In genomic region chr9:123928118-123928758, GRCm38 (mm10) we compare ENCODE assay signal across 8 mouse cellular contexts. TPM values are rescaled to one million over a fixed set of nuclear protein-coding genes. Genes with fewer than 3 reads are reported as not detected.
A peak's percentile ranks its signal among the peaks of the same experiment; 100 is the strongest.
DNase-seq lines count a peak whose midpoint lies in the region; ATAC-seq and TF ChIP-seq lines count a peak whose summit lies in the region.
"Had no signal": no experiment of that assay in that cellular context is flagged by ENCODE, and none has a peak within 500 bp of the region (broad histone marks: within the 10 kb centered on the region; RNA-seq: fewer than 3 reads in every experiment).

No protein-coding gene starts in this region.

- H3K4me2 ChIP-seq in kidney, embryonic 16.5 days (replicated peaks; ENCODE audit: low read depth, low read length) = no peak overlapping the region

- no peak overlapping the region for H3K27ac ChIP-seq in limb, embryonic 10.5 days
- H3K27ac ChIP-seq in small intestine, adult 2 months (ENCODE audit: insufficient read depth, low read depth, low read length) = peak overlapping the region; percentile 87
- H3K27ac ChIP-seq in kidney, embryonic 16.5 days (ENCODE audit: low read length) = no peak overlapping the region
- no peak overlapping the region for H3K27ac ChIP-seq in cerebellum, adult 2 months (ENCODE audit: insufficient read depth, low read length)

- DNase-seq in CD4-positive helper T cell, adult 2 months (ENCODE audit: low read depth, low spot score) = peak; percentile 86
- peak; percentile 94 for DNase-seq in G1E (ENCODE audit: low spot score)
- DNase-seq in limb, embryonic 10.5 days (ENCODE audit: low spot score) = peak; percentile 34
- DNase-seq in right cerebral cortex, postnatal 4 days = no peak
- no peak for DNase-seq in cerebellum, adult 2 months

- no peak overlapping the region for H3K9ac ChIP-seq in kidney, embryonic 16.5 days (replicated peaks; ENCODE audit: low read length)

- WGBS in limb, embryonic 10.5 days = 54% methylated on average over 12 of the region's 12 CpGs
- WGBS in small intestine, adult 2 months = 19% methylated on average over 12 of the region's 12 CpGs
- 69% methylated on average over 12 of the region's 12 CpGs for WGBS in kidney, embryonic 16.5 days
- 82% methylated on average over 12 of the region's 12 CpGs for WGBS in cerebellum, adult 2 months

- H3K4me1 ChIP-seq in G1E (ENCODE audit: insufficient read depth, low read depth, low read length) = peaks cover 70% of the 10 kb centered on the region
- H3K4me1 ChIP-seq in limb, embryonic 10.5 days = peaks cover 42% of the 10 kb centered on the region
- H3K4me1 ChIP-seq in small intestine, adult 2 months (ENCODE audit: control insufficient read depth, insufficient read depth, insufficient read length, low read length) = peaks cover 21% of the 10 kb centered on the region
- H3K4me1 ChIP-seq in kidney, embryonic 16.5 days (ENCODE audit: insufficient read depth, low read length) = no peaks in the 10 kb centered on the region
- no peaks in the 10 kb centered on the region for H3K4me1 ChIP-seq in cerebellum, adult 2 months (ENCODE audit: control insufficient read depth, insufficient read depth, low read length)

- H3K27me3 ChIP-seq in G1E (ENCODE audit: insufficient read depth, low read length) = no peaks in the 10 kb centered on the region
- peaks cover 11% of the 10 kb centered on the region for H3K27me3 ChIP-seq in limb, embryonic 10.5 days (ENCODE audit: low read depth, poor library complexity, severe bottlenecking)
- H3K27me3 ChIP-seq in small intestine, adult 2 months (ENCODE audit: control insufficient read depth, insufficient read depth, low read length) = no peaks in the 10 kb centered on the region
- no peaks in the 10 kb centered on the region for H3K27me3 ChIP-seq in kidney, embryonic 16.5 days (ENCODE audit: insufficient read depth, low read length)
- H3K27me3 ChIP-seq in cerebellum, adult 2 months (ENCODE audit: control insufficient read depth, insufficient read depth, low read length) = no peaks in the 10 kb centered on the region

- ATAC-seq in G1E (ENCODE audit: extremely low read depth, insufficient number of reproducible peaks, low FRiP score, poor library complexity, severe bottlenecking) = 0 out of 2 replicates have a peak, but pooled peaks have one; percentile 1
- ATAC-seq in kidney, embryonic 16.5 days (ENCODE audit: low FRiP score, low TSS enrichment) = no peak

- TF ChIP-seq POLR2A in small intestine, adult 2 months (IDR thresholded peaks at IDR 0.05; ENCODE audit: low read depth, low read length) = no peak
- TF ChIP-seq POLR2A in cerebellum, adult 2 months (IDR thresholded peaks at IDR 0.05; ENCODE audit: borderline replicate concordance, insufficient read depth, low read length) = no peak

- H3K9me3 ChIP-seq in G1E (replicated peaks) = peaks cover 5% of the 10 kb centered on the region
- H3K9me3 ChIP-seq in limb, embryonic 10.5 days (replicated peaks) = no peaks in the 10 kb centered on the region
- H3K9me3 ChIP-seq in kidney, embryonic 16.5 days (ENCODE audit: low read length) = no peaks in the 10 kb centered on the region

- peak overlapping the region; percentile 27; the same call in 1 of the 2 replicates for H3K4me3 ChIP-seq in G1E (ENCODE audit: low read depth, low read length)
- no peak overlapping the region for H3K4me3 ChIP-seq in limb, embryonic 10.5 days
- H3K4me3 ChIP-seq in small intestine, adult 2 months (ENCODE audit: low read depth, low read length) = no peak overlapping the region
- no peak overlapping the region for H3K4me3 ChIP-seq in kidney, embryonic 16.5 days (ENCODE audit: low read length)
- no peak overlapping the region for H3K4me3 ChIP-seq in cerebellum, adult 2 months (replicated peaks; ENCODE audit: insufficient read depth, low read depth, low read length)

- H3K36me3 ChIP-seq in G1E (replicated peaks) = peaks cover 57% of the 10 kb centered on the region
- H3K36me3 ChIP-seq in limb, embryonic 10.5 days = no peaks in the 10 kb centered on the region
- no peaks in the 10 kb centered on the region for H3K36me3 ChIP-seq in small intestine, adult 2 months (ENCODE audit: control insufficient read depth, insufficient read depth, low read length)
- H3K36me3 ChIP-seq in kidney, embryonic 16.5 days (ENCODE audit: insufficient read depth, low read length) = no peaks in the 10 kb centered on the region

- no peak for TF ChIP-seq CTCF in G1E (IDR thresholded peaks at IDR 0.05; ENCODE audit: low read depth, low read length)
- no peak for TF ChIP-seq CTCF in small intestine, adult 2 months (IDR thresholded peaks at IDR 0.05; ENCODE audit: extremely low read depth, insufficient read length, insufficient replicate concordance, low read depth, low read length)
- no peak for TF ChIP-seq CTCF in cerebellum, adult 2 months (IDR thresholded peaks at IDR 0.05; ENCODE audit: borderline replicate concordance, insufficient read depth, low read depth, low read length)

RNA-seq across cellular contexts. Expression of gene Ccr1, which starts 40.3 kb away (rescaled TPM):
- 1.8 and 2.2 TPM in 2 replicates for total RNA-seq in G1E (2014; fragmentation: Nextera tagmentation)
- total RNA-seq in G1E (2017) = 3.7 and 3.9 TPM in 2 replicates
- polyA plus RNA-seq in G1E (2012) = 0.03 and 0.04 TPM in 2 replicates
- 0.38 and 0.61 TPM in 2 replicates for polyA plus RNA-seq in limb, embryonic 10.5 days (2016; fragmentation: Nextera tagmentation; extraction: Ambion mirVana)
- polyA plus RNA-seq in small intestine, adult 2 months (2012; rRNA removed) = 1.2 and 1.3 TPM in 2 replicates
- polyA plus RNA-seq in kidney, embryonic 16.5 days (2015; fragmentation: Nextera tagmentation; extraction: Ambion mirVana) = 2.0 and 2.5 TPM in 2 replicates
- 0.13 and 0.16 TPM in 2 replicates for polyA plus RNA-seq in cerebellum, adult 2 months (2012; rRNA removed)

RNA-seq across cellular contexts. Expression of gene Ccr1l1, which starts 50.0 kb away (rescaled TPM):
- total RNA-seq in G1E (2014; fragmentation: Nextera tagmentation) (not detected in 2 replicates), G1E (2017) (0.11 and 0.46 TPM in 2 replicates)
- not detected in 2 replicates for polyA plus RNA-seq in G1E (2012)
- polyA plus RNA-seq in limb, embryonic 10.5 days (2016; fragmentation: Nextera tagmentation; extraction: Ambion mirVana) = not detected in 2 replicates
- not detected in 2 replicates for polyA plus RNA-seq in small intestine, adult 2 months (2012; rRNA removed)
- not detected in 2 replicates for polyA plus RNA-seq in kidney, embryonic 16.5 days (2015; fragmentation: Nextera tagmentation; extraction: Ambion mirVana)
- 0.10 TPM in 1 of 2 replicates, not detected in the other for polyA plus RNA-seq in cerebellum, adult 2 months (2012; rRNA removed)
- polyA plus RNA-seq: large intestine, adult 2 months had no signal

Comparison
In these comparisons a context has a peak if more than half of its experiments do, and no peak if none do; other contexts are left out.
1. DNase-seq: peak in CD4-positive helper T cell, adult 2 months (single experiment), G1E (single experiment) and limb, embryonic 10.5 days (single experiment); none in right cerebral cortex, postnatal 4 days (single experiment) and cerebellum, adult 2 months (0 of 2).